Mouse (Mus musculus) liver, postnatal 0 days (tissue): ENCODE measurements around the gene Ang2.

ENCODE experiments used
- CTCF ChIP-seq: sonication (generic); IDR thresholded peaks from 2 replicates; pipeline ENCODE4 v1.5.1; 2016; ENCODE audit warnings: antibody characterized with exemption, low read depth
- EP300 ChIP-seq: IDR thresholded peaks from 2 replicates; pipeline ENCODE4 v1.6.1; 2016; ENCODE audit warnings: antibody characterized with exemption, low read depth, mild to moderate bottlenecking

GRCm38 (mm10) chr14:51157072-51157471 is 41.9 kb downstream of the Ang2 start:
- TF ChIP-seq CTCF: no peak
- TF ChIP-seq EP300: no peak
